Mouse (Mus musculus): ENCODE results near the gene Nfrkb.

Gene Nfrkb

GRCm38 (mm10) chr9:31385947-31386354, at the start of gene Nfrkb:
Gene Nfrkb (plus strand): TSS chr9:31386192.
- peak; percentile 37 for DNase-seq (ENCODE audit: extremely low spot score, low read depth, low spot score)

- DNase-seq (ENCODE audit: extremely low spot score, low read depth, low spot score) = no peak
Measured at GRCm38 (mm10) chr9:31344289-31344831, 41.6 kb upstream of the Nfrkb start.

- no peak for DNase-seq (ENCODE audit: extremely low spot score, low read depth, low spot score)
Measured at GRCm38 (mm10) chr9:31346575-31347080, 39.4 kb upstream of the Nfrkb start.

DNA sequence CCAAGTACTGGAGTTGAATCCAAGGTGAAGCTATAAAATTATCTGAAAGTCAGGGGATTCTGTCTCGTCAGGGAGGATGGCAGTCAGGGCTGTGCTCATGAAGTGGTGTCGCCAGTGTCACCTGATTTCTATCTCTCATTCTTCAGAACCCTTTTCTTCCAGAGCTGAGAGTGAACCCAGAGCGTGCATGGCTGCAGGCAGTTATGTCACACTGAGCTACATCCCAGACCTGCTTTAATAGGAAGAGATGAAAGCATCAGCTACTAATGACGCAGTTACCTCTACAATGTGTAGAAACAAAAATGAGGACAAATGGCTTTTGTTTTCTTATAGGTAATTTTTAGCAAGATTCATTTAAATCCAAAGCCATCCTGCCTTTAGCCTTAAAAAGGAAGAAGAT, 37.5 kb upstream of the Nfrkb start:
- no peak for DNase-seq (ENCODE audit: extremely low spot score, low read depth, low spot score)

DNA sequence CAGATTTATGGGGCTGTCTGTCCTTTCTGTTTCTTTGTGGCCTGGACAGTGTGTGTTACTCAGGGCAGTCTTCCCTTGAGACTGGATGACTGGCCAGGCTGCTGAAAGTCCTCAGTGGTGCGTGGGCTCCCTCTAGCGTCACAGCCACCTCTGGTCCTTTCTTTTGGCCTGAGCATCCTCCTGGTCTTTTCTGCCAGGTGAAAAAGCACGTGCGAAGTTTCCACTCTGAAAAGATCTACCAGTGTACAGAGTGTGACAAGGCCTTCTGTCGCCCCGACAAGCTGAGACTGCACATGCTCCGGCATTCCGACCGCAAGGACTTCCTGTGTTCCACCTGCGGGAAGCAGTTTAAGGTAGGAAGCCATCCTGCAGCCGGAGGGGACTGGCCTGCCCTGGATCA, 37.1 kb upstream of the Nfrkb start:
- DNase-seq (ENCODE audit: extremely low spot score, low read depth, low spot score) = peak; percentile 12

DNA sequence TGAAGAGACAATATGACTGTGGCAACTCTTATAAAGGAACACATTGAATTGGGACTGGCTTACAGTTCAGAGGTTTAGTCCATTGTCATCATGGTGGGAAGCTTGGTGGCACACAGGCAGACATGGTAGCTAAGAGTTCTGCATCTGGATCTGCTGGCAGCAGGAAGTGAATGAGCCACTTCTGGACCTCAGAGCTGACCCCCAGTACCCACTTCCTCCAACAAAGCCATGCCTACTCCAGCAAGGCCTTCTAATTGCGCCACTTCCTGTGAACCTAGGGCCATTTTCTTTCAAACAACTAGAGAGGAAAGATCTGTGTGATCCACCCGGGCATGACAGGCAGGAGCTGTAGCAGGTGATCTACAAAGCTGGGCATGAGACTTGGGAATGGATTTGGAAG, 33.3 kb upstream of the Nfrkb start:
- no peak for DNase-seq (ENCODE audit: extremely low spot score, low read depth, low spot score)

DNA sequence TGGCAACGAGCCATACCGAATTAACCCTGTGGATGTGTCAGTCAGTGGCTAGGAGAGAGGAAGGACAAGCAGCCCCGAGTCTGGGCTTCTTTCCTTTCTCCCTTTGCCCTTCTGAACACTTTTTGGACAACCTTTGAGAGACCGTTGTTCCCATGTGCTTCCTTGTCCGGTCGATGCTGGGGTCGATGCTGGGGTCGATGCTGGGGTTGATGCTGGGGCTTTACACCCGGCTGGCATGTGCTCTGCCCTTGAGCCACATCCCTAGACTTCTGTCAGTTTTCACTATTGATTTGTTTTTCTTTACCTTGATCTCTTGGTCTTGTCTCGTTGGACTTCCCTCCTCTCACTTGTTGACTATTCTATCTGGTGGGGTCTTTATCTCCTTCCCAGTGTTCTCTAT, 32.5 kb upstream of the Nfrkb start:
- no peak for DNase-seq (ENCODE audit: extremely low spot score, low read depth, low spot score)

- DNase-seq (ENCODE audit: extremely low spot score, low read depth, low spot score) = no peak
Measured at GRCm38 (mm10) chr9:31354051-31354450, 31.9 kb upstream of the Nfrkb start.

DNA sequence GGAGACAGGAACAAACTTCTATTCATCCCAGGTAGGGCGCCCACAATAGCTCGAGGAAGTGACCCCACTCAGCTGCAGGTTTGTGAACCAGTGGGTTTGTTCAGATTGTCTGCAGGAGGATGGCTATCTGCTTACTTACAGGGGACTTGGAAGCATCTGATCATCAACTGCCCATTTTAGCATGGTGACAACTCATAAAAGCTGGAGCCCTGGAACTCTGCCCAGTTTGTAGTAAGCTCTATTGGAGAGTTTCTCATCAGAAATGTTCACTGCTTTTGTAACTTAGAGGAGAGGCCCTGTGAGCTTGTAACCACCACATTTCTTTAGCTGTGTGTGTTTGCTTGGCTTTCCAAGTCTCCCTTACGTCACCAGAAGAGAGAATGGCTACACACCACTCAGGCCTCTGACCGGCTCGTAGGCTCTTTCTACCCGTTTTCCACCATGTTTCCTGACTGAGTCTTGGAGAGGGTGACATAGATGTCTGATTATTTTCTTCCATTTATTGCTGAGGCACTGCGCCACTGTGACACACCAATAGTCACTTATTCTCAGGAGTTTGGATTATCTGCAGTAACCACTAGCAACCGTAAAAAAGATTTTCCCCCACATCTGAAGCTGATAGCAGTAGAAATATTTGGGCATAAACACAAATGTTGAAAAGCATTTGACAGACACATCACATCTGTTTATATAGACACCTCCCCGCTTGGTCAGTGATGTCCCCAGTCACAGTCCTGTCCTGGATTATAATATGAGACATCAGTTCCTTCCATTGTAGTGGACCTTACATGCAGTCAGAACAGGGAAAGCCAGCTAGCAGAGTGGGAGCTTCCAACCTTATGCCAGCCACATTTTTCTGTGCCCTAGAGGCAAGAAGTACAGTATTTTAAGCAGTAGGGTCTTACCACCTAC, 22.0 kb upstream of the Nfrkb start:
- DNase-seq (ENCODE audit: extremely low spot score, low read depth, low spot score) = no peak

- DNase-seq (ENCODE audit: extremely low spot score, low read depth, low spot score) = no peak
Measured at GRCm38 (mm10) chr9:31365086-31365485, 20.9 kb upstream of the Nfrkb start.

GRCm38 (mm10) chr9:31371740-31372139, 14.3 kb upstream of the Nfrkb start:
- no peak for DNase-seq (ENCODE audit: extremely low spot score, low read depth, low spot score)

- no peak for DNase-seq (ENCODE audit: extremely low spot score, low read depth, low spot score)
Measured at GRCm38 (mm10) chr9:31376661-31377060, 9.3 kb upstream of the Nfrkb start.

DNA sequence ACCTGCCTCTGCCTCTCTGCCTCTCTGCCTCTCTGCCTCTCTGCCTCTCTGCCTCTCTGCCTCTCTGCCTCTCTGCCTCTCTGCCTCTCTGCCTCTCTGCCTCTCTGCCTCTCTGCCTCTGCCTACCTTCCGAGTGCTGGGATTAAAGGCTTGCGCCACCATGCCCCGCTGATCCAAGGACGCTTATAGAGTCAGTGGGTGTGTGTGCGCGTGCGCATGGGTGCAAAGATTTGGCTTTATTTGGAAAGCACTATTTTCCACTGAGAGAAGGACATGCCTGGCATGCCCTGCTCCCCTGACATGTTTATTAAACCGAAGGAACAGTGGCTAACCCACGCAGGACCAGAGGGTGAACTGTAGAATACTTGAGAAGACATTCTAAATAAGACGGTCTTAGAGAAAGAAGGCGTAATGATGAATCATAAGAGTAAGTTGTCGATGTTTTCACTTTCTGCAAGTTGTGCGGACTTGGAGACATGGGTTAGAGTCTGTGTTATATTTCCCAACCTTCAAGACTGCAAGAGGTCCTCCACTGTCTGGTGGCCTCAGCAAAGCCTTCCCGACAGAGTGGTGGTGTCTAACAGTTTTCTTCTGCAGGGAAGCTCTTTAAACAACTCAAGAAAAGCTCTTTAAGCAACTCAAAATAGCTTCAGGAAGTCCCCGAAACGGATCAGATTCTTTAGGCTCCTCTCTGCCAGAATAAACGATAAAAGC, 1.0 kb upstream of the Nfrkb start:
- no peak for DNase-seq (ENCODE audit: extremely low spot score, low read depth, low spot score)

DNA sequence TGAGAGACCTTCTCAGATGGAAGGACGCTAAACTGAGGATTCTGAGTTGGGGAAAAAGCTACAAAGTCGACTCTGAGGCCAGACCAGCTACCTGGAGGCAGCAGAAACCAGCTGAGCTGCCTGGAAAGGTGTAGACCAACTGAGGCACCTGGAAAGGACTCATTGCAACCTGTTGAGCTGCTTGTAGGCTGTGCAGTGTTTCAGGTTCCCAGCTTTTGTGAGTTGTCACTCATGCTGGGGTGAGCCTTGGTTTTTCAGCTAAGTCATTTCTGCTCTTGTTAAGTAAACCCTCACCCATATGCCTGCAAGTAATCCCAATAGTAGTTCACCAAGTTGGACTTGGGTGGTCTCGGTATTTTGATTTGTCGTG, 507 bp upstream of the Nfrkb start:
- DNase-seq (ENCODE audit: extremely low spot score, low read depth, low spot score) = no peak

DNA sequence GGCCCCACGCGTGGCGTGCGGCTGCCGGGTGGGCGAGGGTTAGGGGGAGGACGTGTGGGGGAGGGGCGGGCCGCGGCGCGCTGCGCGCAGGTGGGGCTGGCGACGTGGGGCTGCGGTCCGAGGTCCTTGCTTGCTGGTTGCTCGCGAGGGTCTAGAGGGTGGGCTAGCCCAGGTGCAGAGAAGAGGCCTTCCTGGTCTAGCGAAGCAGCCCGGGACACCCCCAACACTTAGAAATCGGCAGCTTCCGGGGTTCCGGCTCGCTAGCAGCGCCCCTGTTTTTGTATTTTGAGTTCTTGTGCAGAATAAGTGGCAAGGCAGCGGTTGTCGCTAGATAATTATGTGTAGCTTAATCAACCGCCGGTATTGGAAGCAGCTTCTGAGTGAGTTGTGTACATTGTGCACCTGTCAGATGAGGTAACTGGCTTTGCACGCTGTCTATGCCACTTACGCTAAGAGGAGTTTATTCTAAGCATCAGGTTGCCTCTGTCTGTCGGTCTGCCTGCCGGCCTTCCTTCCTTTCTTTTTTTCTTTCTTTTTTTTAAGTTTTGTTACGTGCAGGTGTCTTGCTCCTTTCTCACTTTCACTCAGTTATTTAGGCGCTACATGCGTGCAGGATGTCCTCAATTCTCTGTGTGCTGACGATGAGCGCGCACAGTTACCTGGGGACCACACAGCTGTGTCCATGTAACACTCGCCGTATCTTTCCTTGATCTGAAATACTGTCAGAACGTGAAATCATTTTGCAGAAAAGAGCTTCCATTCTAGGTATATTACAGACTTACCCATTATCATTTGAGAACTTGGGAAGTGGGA, 582 bp downstream of the Nfrkb start:
- no peak for DNase-seq (ENCODE audit: extremely low spot score, low read depth, low spot score)

GRCm38 (mm10) chr9:31387206-31387605, 1.2 kb downstream of the Nfrkb start:
- no peak for DNase-seq (ENCODE audit: extremely low spot score, low read depth, low spot score)

GRCm38 (mm10) chr9:31400441-31400840, 14.4 kb downstream of the Nfrkb start:
- no peak for DNase-seq (ENCODE audit: extremely low spot score, low read depth, low spot score)

- DNase-seq (ENCODE audit: extremely low spot score, low read depth, low spot score) = no peak
Measured at GRCm38 (mm10) chr9:31404311-31404710, 18.3 kb downstream of the Nfrkb start.

DNA sequence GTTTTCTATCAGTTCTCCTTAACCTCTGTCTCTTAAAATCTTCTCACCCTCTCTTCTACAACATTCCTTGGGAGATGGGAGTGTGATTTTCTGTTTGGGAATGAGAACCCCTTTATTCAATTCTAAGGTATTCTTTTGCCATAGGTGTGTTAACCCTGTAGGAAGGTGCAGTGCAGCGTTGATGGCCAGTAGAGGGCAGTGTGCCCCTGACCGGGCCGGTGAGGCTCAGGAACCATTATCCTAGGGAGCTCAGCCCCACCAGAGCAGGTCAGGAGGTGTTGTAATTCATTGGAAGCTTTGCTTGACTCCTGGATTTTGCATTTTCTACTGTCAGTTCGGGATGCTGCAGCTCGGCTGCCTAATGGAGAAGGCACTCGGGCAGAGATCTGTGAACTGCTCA, 19.2 kb downstream of the Nfrkb start:
- DNase-seq (ENCODE audit: extremely low spot score, low read depth, low spot score) = no peak

DNA sequence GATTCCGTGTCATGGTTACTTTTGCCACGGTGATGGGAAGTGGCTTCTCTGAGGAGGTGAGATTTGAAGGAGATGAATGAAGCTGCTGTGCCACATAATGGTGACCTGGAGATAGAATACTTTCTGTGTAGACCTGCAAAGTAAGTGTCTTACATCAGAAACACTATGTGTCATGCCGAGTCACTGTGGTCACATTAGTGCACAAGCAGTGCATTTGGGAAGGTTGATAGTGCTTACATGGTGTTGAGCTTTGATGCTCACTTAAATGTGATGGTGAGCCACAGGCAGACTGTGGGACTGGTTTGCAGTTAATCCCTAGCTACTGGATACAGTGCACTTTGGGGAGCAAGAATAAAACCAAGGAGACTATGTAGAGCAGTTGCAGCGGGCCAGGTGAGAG, 26.2 kb downstream of the Nfrkb start:
- no peak for DNase-seq (ENCODE audit: extremely low spot score, low read depth, low spot score)

DNA sequence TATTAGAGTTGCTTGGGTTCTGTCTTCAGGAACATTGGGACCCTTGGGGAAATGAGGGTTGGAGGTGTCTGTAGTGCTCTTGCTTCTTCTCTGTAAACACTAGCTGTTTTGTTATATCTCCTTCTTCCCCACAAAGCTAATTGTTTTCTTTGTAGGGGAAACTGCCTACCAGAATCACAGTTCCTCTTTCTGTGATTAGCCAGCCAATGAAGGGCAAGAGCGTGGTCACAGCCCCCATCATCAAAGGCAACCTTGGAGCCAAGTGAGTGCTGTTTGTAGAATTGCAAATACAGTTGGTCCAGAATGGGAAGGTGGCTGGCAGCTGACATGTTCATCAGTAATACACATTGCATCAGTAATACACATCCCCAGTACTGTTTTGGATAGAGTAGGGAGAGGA, 32.8 kb downstream of the Nfrkb start:
- DNase-seq (ENCODE audit: extremely low spot score, low read depth, low spot score) = no peak

Data from hindlimb bud, embryonic 11.5 days (tissue).